Mouse (Mus musculus): ENCODE measurements around the gene Cst9.

The Cst9 gene

GRCm38 (mm10) chr2:148834912-148835311 lies at the start of gene Cst9:
Gene Cst9, plus strand, starts transcription at chr2:148835147.
- ChIA-PET CTCF (interaction anchor here in 1 of 4 experiments (0.9 kb wide), 1 partner anchor 68 kb away, joined by 3 read pairs; no protein-coding TSS in a partner anchor), POLR2A (no interaction called here)

- CTCF ChIA-PET: no interaction called here
- POLR2A ChIA-PET: no interaction called here
Measured at GRCm38 (mm10) chr2:148789142-148789541, 45.8 kb upstream of the Cst9 start, which contains the start of gene Cst12. Gene Cst12, plus strand, starts transcription at chr2:148789361.

- ChIA-PET POLR2A (no interaction called here), CTCF (interaction anchor here in 1 of 4 experiments (1.2 kb wide), 1 partner anchor 53 kb away, joined by 3 read pairs; no protein-coding TSS in a partner anchor)
Measured at GRCm38 (mm10) chr2:148798485-148798884, 36.5 kb upstream of the Cst9 start, which contains the start of gene Cst8. Gene Cst8, plus strand, starts transcription at chr2:148798785.

GRCm38 (mm10) chr2:148801491-148801921 lies 33.4 kb upstream of the Cst9 start:
- CTCF ChIA-PET: no interaction called here

GRCm38 (mm10) chr2:148806696-148807095 lies 28.3 kb upstream of the Cst9 start:
- CTCF ChIA-PET: no interaction called here
- POLR2A ChIA-PET: no interaction called here

More at GRCm38 (mm10) chr2:148801491-148801921, 33.4 kb upstream of the Cst9 start:
- POLR2A ChIA-PET: no interaction called here

- CTCF ChIA-PET: no interaction called here
- POLR2A ChIA-PET: interaction anchor here in 1 of 4 experiments (2.2 kb wide), 1 partner anchor 55 kb away, joined by 5 read pairs; the partner anchor contains the start of gene Cst3
Measured at GRCm38 (mm10) chr2:148819909-148820308, 15.0 kb upstream of the Cst9 start, which contains the start of gene Cst13. Gene Cst13, plus strand, starts transcription at chr2:148820081.

GRCm38 (mm10) chr2:148825986-148826385 lies 9.0 kb upstream of the Cst9 start:
- POLR2A ChIA-PET: interaction anchor here in 1 of 4 experiments (1.3 kb wide), 1 partner anchor 58 kb away, joined by 3 read pairs; no protein-coding TSS in a partner anchor
- CTCF ChIA-PET: no interaction called here

GRCm38 (mm10) chr2:148838075-148838777 lies 3.3 kb downstream of the Cst9 start:
- POLR2A ChIA-PET: no interaction called here
- CTCF ChIA-PET: no interaction called here

GRCm38 (mm10) chr2:148839224-148839623 lies 4.3 kb downstream of the Cst9 start:
- CTCF ChIA-PET: interaction anchor here in 2 of 4 experiments (1.0 kb wide), 2 partner anchors 12 kb away, joined by 3 read pairs; no protein-coding TSS in a partner anchor

GRCm38 (mm10) chr2:148851116-148851906 lies 16.4 kb downstream of the Cst9 start:
- POLR2A ChIA-PET: interaction anchor here (0.8 to 3.3 kb wide), 10 partner anchors 23 to 171 kb away, joined by 3 to 28 read pairs (median 8); partner anchors contain the start of genes Cst3 (in 4 of the 4) and Gzf1 (in 1 of the 4)

More at GRCm38 (mm10) chr2:148839224-148839623, 4.3 kb downstream of the Cst9 start:
- POLR2A ChIA-PET: no interaction called here

GRCm38 (mm10) chr2:148856630-148857400 lies 21.9 kb downstream of the Cst9 start:
- ChIA-PET POLR2A (interaction anchor here in 2 of 4 experiments (0.5 to 1.9 kb wide), 6 partner anchors 7 to 178 kb away, joined by 3 to 9 read pairs (median 4); partner anchors contain the start of genes Cst3 (in 2 of the 2) and 9230104L09Rik (in 1 of the 2)), CTCF (interaction anchor here in 3 of 4 experiments (0.8 to 2.6 kb wide), 3 partner anchors 45 to 46 kb away, joined by 3 to 15 read pairs (median 4); no protein-coding TSS in a partner anchor)

More at GRCm38 (mm10) chr2:148851116-148851906, 16.4 kb downstream of the Cst9 start:
- CTCF ChIA-PET: interaction anchor here (0.6 to 5.2 kb wide), 43 partner anchors 9 to 729 kb away, joined by 3 to 136 read pairs (median 4); partner anchors contain the start of genes Cst3 (in 4 of the 4), Gzf1 (in 1 of the 4) and Napb (in 1 of the 4)

- ChIA-PET CTCF (interaction anchor here in 3 of 4 experiments (1.3 to 2.6 kb wide), 3 partner anchors 44 to 45 kb away, joined by 3 to 15 read pairs (median 6); no protein-coding TSS in a partner anchor), POLR2A (interaction anchor here in 2 of 4 experiments (0.6 to 1.9 kb wide), 4 partner anchors 17 to 880 kb away, joined by 3 to 9 read pairs (median 6); partner anchors contain the start of gene Cst3 (in 2 of the 2))
Measured at GRCm38 (mm10) chr2:148857506-148857905, 22.6 kb downstream of the Cst9 start.

- CTCF ChIA-PET: interaction anchor here in 2 of 4 experiments (0.6 to 0.7 kb wide), 2 partner anchors 10 to 751 kb away, joined by 3 read pairs; no protein-coding TSS in a partner anchor
- POLR2A ChIA-PET: interaction anchor here in 2 of 4 experiments (0.8 to 1.6 kb wide), 3 partner anchors 13 to 31 kb away, joined by 3 to 7 read pairs (median 3); partner anchors contain the start of gene Cst3 (in 1 of the 2)
Measured at GRCm38 (mm10) chr2:148860993-148861392, 26.0 kb downstream of the Cst9 start.

GRCm38 (mm10) chr2:148861693-148862092 lies 26.7 kb downstream of the Cst9 start:
- CTCF ChIA-PET: no interaction called here
- POLR2A ChIA-PET: interaction anchor here in 1 of 4 experiments (1.0 to 1.4 kb wide), 2 partner anchors 12 to 13 kb away, joined by 3 to 6 read pairs; partner anchors contain the start of gene Cst3

- ChIA-PET CTCF (interaction anchor here in 2 of 4 experiments (0.6 to 0.8 kb wide), 3 partner anchors 36 to 186 kb away, joined by 3 to 5 read pairs (median 4); no protein-coding TSS in a partner anchor), POLR2A (interaction anchor here in 3 of 4 experiments (0.8 to 2.4 kb wide), 4 partner anchors 8 to 10 kb away, joined by 3 to 9 read pairs (median 4); partner anchors contain the start of gene Cst3 (in 1 of the 3))
Measured at GRCm38 (mm10) chr2:148864966-148865365, 30.0 kb downstream of the Cst9 start, which contains the start of gene 9230104L09Rik. Gene 9230104L09Rik, minus strand, starts transcription at chr2:148865038.

GRCm38 (mm10) chr2:148868959-148869358 lies 34.0 kb downstream of the Cst9 start:
- POLR2A ChIA-PET: interaction anchor here in 1 of 4 experiments (1.3 to 2.9 kb wide), 3 partner anchors 10 to 16 kb away, joined by 4 to 12 read pairs (median 5); no protein-coding TSS in a partner anchor
- CTCF ChIA-PET: no interaction called here

GRCm38 (mm10) chr2:148870526-148870925 lies 35.6 kb downstream of the Cst9 start:
- ChIA-PET POLR2A (interaction anchor here in 3 of 4 experiments (0.7 to 2.9 kb wide), 6 partner anchors 9 to 583 kb away, joined by 3 to 12 read pairs (median 6); no protein-coding TSS in a partner anchor), CTCF (no interaction called here)

Data from embryonic stem cell, embryonic (primary cell).